Mouse (Mus musculus) kidney, embryonic 15.5 days (tissue): Measurements from ENCODE around the gene Zscan4e. TPM values are rescaled to one million over a fixed set of nuclear protein-coding genes. Genes with fewer than 3 reads are reported as not detected.
"Not testable (repeated sequence)": the region's sequence is repeated elsewhere in the genome, so short reads cannot be mapped to it uniquely, and the experiment has no call there.

ENCODE experiments used
- ATAC-seq: fragments of 200-750 bp; cut with Nextera tagmentation; replicated peaks from 2 replicates; pipeline ENCODE4 v1.8.0; 2017; ENCODE audit warnings: moderate TSS enrichment; ENCODE audit not compliant: low FRiP score
- H3K27ac ChIP-seq: fragments of 300-500 bp; sonication (generic); 2 replicates; pipeline ENCODE4 v1.5.1; 2015; ENCODE audit warnings: mild to moderate bottlenecking, inconsistent platforms
- H3K27me3 ChIP-seq: fragments of 300-500 bp; sonication (generic); 2 replicates; pipeline ENCODE4 v1.6.1; 2015; ENCODE audit warnings: inconsistent platforms
- H3K36me3 ChIP-seq: fragments of 300-500 bp; sonication (generic); 2 replicates; pipeline ENCODE4 v1.6.1; 2015; ENCODE audit warnings: inconsistent platforms
- H3K4me1 ChIP-seq: fragments of 300-500 bp; sonication (generic); 2 replicates; pipeline ENCODE4 v1.6.1; 2015; ENCODE audit warnings: inconsistent platforms
- H3K4me2 ChIP-seq: fragments of 300-500 bp; sonication (generic); 2 replicates; pipeline ENCODE4 v1.6.1; 2015; ENCODE audit warnings: moderate library complexity, mild to moderate bottlenecking, inconsistent platforms
- H3K4me3 ChIP-seq: fragments of 300-500 bp; sonication (generic); replicated peaks from 2 replicates; pipeline ENCODE4 v1.5.1; 2015; ENCODE audit warnings: mild to moderate bottlenecking, inconsistent platforms
- H3K9ac ChIP-seq: fragments of 300-500 bp; sonication (generic); 2 replicates; pipeline ENCODE4 v1.6.1; 2015; ENCODE audit warnings: mild to moderate bottlenecking, inconsistent platforms
- H3K9me3 ChIP-seq: fragments of 300-500 bp; sonication (generic); replicated peaks from 2 replicates; pipeline ENCODE4 v1.6.1; 2016; ENCODE audit warnings: inconsistent platforms
- microRNA-seq: library from miRNA; unstranded; fragments of <30 nt; microRNA quantifications from one replicate; pipeline ENCODE4, GENCODE M21; 2016
- polyA plus RNA-seq: library from polyadenylated mRNA; unstranded; fragments of >200 nt; fragmentation: Nextera tagmentation; extraction: Ambion mirVana; gene quantifications from 2 replicates; pipeline ENCODE4 v1.2.1, GENCODE M21; 2015

Zscan4e gene
- not detected in 2 replicates for polyA plus RNA-seq

DNA sequence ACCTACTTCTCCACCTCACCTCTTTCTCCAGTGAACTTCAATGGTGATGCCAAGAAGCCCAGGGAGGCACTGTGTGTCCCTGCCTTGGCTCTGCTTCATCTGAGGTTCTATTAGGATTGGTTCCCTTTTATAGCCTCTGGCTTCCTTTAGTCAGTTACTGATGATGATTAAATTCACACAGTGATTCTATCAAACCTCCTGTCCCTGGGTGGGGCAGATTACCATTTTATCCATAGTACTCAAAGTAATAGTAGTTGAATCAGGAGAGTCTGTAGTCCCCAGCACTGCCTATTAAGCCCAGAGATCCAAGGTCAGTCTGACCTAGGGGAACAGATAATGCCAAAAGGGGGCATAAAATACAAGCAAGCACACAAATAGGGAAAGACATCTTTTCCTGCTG lies at the start of gene Zscan4e:
Gene Zscan4e (minus strand): TSS at position 101 of the 400 bp plus-strand sequence.
- not testable (repeated sequence) for H3K4me3 ChIP-seq, H3K36me3 ChIP-seq, ATAC-seq, H3K27ac ChIP-seq, H3K9ac ChIP-seq, H3K4me1 ChIP-seq, H3K27me3 ChIP-seq, H3K9me3 ChIP-seq, H3K4me2 ChIP-seq

Small RNAs within 50 kb of the gene (microRNA-seq; reads per million reads assigned to microRNA genes)
- gene Gm23087 (not detected), gene Gm26248 (not detected)

Other genes starting within 250 kb of the Zscan4e start
- not detected in 2 replicates for gene Zscan4-ps1, start 241.0 kb downstream of the Zscan4e start, polyA plus RNA-seq
- gene Zscan4d, start 144.5 kb downstream of the Zscan4e start, polyA plus RNA-seq, result not detected in 2 replicates
- gene Zscan4f, start 87.2 kb upstream of the Zscan4e start, polyA plus RNA-seq, result not detected in 2 replicates
- gene Zscan4-ps2, start 203.6 kb upstream of the Zscan4e start, polyA plus RNA-seq, result not detected in 2 replicates